Mouse (Mus musculus): ENCODE results near the gene Gm43191. TPM values are rescaled to one million over a fixed set of nuclear protein-coding genes. Genes with fewer than 3 reads are reported as not detected.

Gm43191 gene
- total RNA-seq, 1 experiment from 2014 or later, result not detected

DNA sequence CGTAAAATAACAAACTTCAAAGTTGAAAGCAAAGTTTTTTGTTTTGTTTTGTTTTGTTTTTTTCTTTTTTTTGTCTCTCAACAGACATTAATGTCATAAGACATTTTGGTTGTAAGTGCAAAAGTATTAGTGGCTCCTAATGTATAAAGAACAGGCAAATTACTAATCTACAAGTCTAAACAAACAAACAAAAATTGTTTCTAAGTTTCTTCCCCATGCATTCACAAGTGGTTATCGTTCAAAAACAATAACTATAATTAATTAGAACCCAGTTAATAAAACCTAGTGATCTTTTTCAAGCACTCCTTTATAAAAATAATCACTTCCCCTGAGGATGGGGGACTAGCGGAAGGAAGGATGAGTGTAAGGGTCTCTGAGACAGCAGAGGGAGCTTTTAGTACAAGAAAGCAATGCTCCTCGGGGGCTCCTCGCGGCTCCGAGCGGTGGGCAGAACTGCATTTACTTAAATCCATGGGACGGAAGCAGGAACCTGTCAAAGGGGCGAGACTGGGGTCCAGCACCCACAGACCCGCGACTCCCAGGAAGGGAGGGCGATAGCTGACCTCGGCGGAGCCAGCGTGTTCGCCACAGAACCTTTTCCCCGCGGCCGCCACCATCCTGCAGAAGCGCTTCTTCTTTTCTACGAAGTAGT is 86.9 kb downstream of the Gm43191 start:
- no peak for ATAC-seq (replicated peaks; ENCODE audit: insufficient number of reproducible peaks, low FRiP score, low TSS enrichment, poor library complexity, severe bottlenecking)

Other genes with a start within 250 kb of the Gm43191 start
- gene Rtca, start 173.1 kb downstream of the Gm43191 start, total RNA-seq (2017), result 18.9 to 23.4 TPM (median 19.3 TPM) in 3 replicates
- 6.5 to 16.9 TPM (median 8.7 TPM) in 3 replicates for gene Dbt, start 168.2 kb downstream of the Gm43191 start, total RNA-seq (2017)
- gene Lrrc39, start 118.3 kb downstream of the Gm43191 start, total RNA-seq (2017), result 1.6 TPM in 1 of 3 replicates, not detected in the others
- 15.1 to 20.6 TPM (median 19.1 TPM) in 3 replicates for gene Sass6, start 86.3 kb downstream of the Gm43191 start, total RNA-seq (2017)
- gene Trmt13, start 66.7 kb downstream of the Gm43191 start, total RNA-seq (2017), result 56.2 to 58.5 TPM (median 58.1 TPM) in 3 replicates
- 99.6 to 106 TPM (median 102 TPM) in 3 replicates for gene Mfsd14a, start 18.6 kb downstream of the Gm43191 start, total RNA-seq (2017)
- 59.2 to 79.8 TPM (median 73.4 TPM) in 3 replicates for gene Slc35a3, start 31.6 kb upstream of the Gm43191 start, total RNA-seq (2017)
- 8.1 to 17.3 TPM (median 14.7 TPM) in 3 replicates for gene Agl, start 126.9 kb upstream of the Gm43191 start, total RNA-seq (2017)
- 8.2 to 19.8 TPM (median 11.8 TPM) in 3 replicates for gene Frrs1, start 178.2 kb upstream of the Gm43191 start, total RNA-seq (2017)